Mouse (Mus musculus): ENCODE measurements around the gene Zrsr1.
A peak's percentile ranks its signal among the peaks of the same experiment; 100 is the strongest.

Zrsr1 gene

GRCm38 (mm10) chr11:22972746-22973526 lies 1.1 kb downstream of the Zrsr1 start:
- peak; percentile 84 for DNase-seq (ENCODE audit: low read depth, low spot score)

- DNase-seq (ENCODE audit: low read depth, low spot score) = no peak
Observed at GRCm38 (mm10) chr11:22973599-22973998, 1.8 kb downstream of the Zrsr1 start.

DNA sequence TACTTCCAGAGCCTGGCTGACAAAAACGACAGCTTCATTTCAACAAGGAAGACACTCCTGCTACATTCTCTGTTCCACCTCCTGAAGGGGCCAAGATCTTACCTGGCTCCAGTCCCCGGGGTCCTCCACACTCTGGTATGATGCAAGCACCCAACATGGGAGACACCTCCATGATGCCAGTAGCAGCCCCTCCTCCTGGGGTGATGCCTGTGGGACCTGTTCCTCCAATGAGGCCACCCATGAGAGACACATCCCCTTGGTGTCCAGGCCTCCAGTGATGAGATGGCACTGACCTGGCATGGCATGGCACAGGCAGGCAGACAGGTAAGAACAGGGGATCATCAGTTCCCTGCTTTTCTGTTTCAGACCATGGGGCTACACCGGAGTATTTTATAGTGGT lies 6.4 kb downstream of the Zrsr1 start:
- no peak for DNase-seq (ENCODE audit: low read depth, low spot score)

DNA sequence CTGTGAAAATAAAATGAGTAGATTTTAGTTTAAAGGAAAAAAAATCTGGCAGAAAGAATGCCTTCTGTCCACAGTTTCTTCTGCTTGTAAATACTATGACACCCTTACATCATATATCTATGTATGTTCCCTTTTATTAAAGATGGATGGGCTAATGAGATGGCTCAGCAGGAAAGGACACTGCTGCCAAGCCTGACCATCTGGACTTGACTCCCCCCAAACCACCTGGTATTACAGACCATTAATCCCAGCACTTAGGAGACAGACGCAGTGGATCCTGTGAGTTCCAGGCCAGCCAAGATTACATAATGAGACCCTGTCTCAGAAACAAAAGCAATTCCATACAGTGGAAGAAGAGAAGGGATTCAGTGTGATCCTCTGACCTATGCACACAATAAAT lies 6.9 kb downstream of the Zrsr1 start:
- no peak for DNase-seq (ENCODE audit: low read depth, low spot score)

DNA sequence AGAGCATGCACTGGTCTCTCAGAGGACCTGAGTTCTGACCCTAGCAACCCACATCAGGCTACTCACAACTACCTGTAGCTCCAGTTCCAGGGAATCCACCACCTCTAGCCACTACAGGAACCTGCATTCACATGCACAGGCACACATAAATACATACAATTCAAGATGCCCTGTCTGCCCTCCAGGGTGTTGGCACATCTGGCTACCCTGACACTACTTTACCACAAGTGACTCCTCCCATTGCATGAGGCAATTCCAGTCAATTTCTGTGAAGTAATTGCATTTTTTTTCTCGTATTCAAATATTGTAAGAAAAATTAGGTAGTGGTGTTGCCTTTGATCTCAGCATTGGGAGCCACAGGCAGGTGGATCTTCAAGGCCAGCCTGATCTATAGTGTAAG lies 7.4 kb downstream of the Zrsr1 start:
- DNase-seq (ENCODE audit: low read depth, low spot score) = no peak

GRCm38 (mm10) chr11:22981041-22981440 lies 9.2 kb downstream of the Zrsr1 start:
- DNase-seq (ENCODE audit: low read depth, low spot score) = no peak

- DNase-seq (ENCODE audit: low read depth, low spot score) = no peak
Observed at GRCm38 (mm10) chr11:22981543-22981950, 9.7 kb downstream of the Zrsr1 start.

DNA sequence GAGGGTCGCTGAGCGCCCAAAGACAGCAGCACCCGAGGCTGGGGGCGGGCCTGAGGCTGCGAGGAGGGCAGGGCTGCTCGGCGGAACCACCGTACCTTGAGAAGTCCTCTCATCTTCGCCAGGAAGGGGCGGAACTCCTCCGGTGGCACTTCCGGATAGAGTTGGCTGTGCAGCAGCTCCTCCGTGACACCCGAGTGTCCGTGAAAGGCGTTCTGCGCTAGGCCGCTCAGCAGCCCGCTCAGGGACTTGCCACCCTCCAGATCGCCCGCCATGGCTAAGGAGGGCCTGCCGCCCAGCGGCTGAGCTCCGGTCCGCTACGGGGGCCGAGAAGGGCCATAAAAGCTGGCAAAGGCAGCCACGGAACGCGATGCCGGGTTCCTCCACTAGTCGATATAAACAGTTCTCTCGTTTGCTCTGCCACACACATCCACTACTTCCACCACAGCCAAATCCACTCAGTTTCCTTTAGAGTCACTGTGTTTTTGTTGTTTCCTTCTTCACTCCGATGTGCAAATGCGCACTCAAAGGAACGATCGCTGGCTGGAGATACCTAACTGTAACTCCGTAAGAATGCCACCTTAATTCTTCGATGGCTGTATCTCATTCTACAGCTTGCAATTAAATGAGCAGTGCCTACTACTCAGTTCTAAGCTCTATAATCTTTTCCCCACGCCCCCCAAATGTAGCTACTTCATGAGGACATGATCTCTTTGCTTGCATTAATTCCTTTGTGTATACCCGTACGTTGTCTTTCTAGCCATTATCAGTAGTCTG lies 10.4 kb downstream of the Zrsr1 start, which contains the start of the genes Gm28048 and Commd1:
Gm28048 (minus strand) TSS at position 107 of the 774 bp plus-strand sequence.
Commd1 (minus strand) TSS at position 399 of the 774 bp plus-strand sequence.
- DNase-seq (ENCODE audit: low read depth, low spot score) = peak; percentile 90

- DNase-seq (ENCODE audit: low read depth, low spot score) = no peak
Observed at GRCm38 (mm10) chr11:22982846-22983245, 11.0 kb downstream of the Zrsr1 start.

DNA sequence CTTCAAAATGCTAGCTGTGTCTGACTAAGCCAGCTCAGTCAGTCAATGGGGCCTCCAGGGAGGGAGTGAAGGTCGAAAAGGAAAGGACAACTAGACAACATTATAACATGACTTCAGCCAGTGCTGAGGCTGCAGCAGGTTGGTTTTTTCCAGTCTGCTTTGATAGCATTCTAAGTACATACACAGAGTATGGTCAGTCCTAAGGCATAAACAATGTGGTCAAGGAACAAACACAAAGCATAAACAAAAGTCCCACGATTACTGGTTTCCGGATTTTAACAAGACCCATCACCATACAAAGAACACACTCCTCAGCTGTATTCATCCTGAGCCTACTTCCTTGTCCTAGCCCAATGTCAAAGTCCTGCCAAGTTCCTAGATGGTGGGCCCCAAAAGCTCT lies 13.7 kb downstream of the Zrsr1 start:
- no peak for DNase-seq (ENCODE audit: low read depth, low spot score)

DNA sequence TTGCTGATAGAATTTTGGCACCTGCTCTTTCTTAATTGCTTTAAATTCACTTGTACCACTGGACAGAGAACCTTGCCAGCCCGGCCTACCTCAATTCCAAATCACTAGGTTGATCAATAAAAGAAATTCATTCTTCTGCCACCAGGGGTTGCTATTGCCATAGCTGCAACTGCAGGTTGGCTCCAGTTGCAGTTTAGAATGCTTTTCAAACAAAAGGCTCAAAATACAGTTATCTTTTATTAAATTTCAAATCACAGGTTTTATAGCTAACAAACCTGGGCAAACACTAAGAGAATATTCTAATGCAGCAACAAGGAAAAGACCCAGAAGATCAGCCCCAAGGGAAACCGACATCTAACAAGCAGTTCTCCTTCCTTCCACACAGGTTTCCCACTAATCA lies 15.6 kb downstream of the Zrsr1 start:
- DNase-seq (ENCODE audit: low read depth, low spot score) = peak; percentile 33

- no peak for DNase-seq (ENCODE audit: low read depth, low spot score)
Observed at GRCm38 (mm10) chr11:22989786-22990185, 18.0 kb downstream of the Zrsr1 start.

DNA sequence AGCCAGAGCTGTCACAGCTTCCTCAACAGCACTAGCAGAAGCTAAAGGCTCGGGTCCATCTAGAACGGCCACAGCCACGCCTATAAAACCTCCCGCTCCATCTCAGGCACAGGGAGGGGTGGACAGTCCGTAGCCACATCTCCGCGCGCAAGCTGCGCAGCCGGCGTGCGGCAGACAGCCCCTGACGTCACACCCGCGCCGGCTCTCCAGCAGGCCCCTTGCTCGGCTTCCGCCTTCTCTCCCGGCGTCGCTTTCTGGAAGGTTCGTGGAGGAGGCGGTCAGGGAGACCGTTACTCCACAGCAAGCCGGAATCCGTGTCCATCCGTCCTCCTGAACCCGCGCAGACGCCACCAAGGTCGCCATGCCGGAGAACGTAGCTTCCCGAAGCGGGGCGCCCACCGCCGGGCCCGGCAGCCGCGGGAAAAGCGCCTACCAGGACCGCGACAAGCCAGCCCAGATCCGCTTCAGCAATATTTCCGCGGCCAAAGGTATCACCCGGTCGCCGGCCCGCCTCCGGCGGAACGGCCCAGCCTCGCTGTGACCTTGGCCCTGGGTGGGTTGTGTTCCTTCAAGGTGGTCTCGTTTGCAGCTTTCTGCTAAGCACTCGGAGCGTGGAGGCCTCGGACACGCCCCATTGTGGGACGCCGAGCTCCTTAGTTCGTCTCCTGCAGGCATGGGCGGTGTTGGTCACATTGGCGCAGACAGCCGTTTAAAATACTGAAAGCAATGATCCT lies 18.8 kb downstream of the Zrsr1 start, which contains the start of gene Cct4:
Cct4 (plus strand) TSS at position 127 of the 734 bp plus-strand sequence.
- peak; percentile 92 for DNase-seq (ENCODE audit: low read depth, low spot score)

DNA sequence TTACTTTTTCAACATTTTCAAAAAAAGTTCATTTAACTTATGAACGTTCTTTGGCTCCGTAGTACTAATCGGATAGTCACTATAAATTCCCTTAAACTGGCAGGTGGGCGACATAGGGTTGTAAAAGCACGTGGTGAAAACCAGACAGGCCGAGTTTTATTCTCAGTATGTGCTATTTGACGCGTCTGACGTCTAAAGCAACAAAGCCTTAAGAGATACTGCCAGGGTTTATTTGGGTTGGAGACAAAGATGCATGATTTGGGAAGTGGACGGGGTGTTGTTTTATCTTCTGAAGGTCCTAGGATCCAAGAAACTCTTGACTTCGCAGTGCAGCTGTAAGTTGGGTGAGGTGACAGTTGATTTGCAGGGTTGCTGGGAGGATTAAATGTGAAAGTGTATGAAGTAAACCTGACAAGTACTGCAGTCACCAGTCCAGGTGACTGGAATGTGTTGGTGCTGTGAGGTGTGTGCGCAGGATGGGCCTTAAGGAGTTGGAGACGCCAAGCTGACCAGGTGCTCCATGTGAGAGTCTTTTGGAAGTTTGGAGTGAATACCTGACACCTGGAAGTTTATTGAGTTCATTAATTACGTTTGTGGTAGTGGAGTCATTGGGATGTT lies 19.5 kb downstream of the Zrsr1 start:
- no peak for DNase-seq (ENCODE audit: low read depth, low spot score)

GRCm38 (mm10) chr11:22994271-22994670 lies 22.5 kb downstream of the Zrsr1 start:
- DNase-seq (ENCODE audit: low read depth, low spot score) = no peak

DNA sequence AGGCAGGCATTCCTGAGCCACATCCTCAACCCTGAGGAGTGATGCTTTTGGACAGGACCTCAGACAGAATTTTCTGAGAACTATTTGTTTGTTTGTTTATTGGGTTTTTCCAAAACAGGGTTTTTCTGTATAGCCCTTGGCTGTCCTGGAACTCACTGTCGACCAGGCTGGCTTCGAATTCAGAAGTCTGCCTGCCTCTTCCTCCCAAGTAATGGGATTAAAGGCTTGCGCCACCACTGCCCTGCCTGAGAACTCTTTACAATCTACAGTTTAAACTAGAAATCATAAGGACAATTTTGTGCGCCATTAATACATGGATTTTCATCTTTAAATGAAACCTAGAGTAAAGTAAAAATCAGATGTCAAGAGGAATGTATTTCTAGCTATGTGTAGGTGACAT lies 23.7 kb downstream of the Zrsr1 start:
- no peak for DNase-seq (ENCODE audit: low read depth, low spot score)

DNA sequence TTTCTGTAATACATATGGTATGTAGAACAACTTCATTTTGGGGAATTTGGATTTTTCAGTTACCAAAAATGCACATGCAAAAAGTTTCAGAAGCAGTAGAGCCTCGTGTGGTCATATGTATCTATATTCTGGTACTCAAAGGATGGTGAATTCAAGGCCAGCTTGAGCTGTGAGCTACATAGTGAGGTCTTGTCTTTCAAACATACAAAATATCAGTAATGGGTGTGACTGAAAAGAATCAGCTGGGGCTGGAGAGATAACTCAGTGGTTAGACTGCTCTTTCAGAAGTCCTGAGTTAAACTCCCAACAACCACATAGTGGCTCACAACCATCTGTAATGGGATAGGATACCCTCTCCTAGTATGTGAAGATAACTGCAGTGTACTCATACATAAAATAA lies 26.5 kb downstream of the Zrsr1 start:
- DNase-seq (ENCODE audit: low read depth, low spot score) = no peak

- DNase-seq (ENCODE audit: low read depth, low spot score) = no peak
Observed at GRCm38 (mm10) chr11:23005276-23005675, 33.5 kb downstream of the Zrsr1 start.

DNA sequence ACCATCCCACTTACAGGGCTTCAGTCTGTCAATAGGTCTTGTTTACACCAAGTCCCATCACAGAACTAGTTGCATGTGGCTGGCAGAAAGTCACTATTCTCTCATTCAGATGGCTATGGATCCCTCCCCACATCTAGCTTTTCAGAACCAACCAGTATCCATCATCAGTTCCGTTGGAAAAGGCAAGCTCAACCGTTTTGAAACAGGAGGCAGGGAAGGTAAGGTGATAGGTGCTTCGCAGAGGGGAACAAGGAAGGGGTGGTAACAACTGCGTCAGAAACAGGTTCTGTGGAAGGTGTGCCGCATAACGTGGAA lies 35.3 kb downstream of the Zrsr1 start:
- DNase-seq (ENCODE audit: low read depth, low spot score) = no peak

DNA sequence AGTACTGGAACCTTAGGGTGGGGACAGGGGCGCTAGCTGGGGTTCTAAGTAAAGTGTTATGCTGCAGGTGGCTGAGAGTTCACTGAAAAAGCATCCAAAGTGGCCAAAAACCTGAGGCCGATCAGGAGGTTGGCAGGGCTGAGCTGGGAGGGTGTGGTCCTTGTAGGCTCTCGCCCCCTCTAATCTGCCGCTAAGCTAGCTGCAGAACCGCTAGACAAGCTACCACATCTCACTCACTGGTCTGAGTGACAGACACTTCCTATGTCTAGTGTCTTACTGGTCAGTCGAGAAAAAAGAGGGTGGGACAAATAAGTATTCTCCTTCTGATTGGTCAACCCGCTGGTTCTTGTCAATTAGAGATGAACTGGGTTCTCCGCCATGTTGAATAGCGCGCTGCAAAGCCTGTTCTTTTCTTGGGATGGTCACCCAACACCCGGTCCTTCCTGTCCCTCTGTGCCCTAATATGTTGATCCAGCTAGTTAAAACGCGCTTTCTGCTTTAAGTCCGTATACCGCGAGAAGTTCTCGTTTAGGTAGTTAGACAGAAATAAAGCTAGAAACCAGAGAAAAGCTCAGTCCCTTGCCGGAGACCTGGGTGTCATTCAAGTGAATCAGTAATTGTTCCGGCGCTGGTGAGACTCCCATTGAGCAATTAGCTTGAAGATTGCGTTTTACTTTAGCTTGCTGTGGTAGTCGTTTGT lies 35.8 kb downstream of the Zrsr1 start, which contains the start of gene Fam161a:
Fam161a (plus strand) TSS at position 51 of the 700 bp plus-strand sequence.
- peak; percentile 93 for DNase-seq (ENCODE audit: low read depth, low spot score)
